Mouse (Mus musculus): ENCODE measurements around the gene Spesp1.

The Spesp1 gene

DNA sequence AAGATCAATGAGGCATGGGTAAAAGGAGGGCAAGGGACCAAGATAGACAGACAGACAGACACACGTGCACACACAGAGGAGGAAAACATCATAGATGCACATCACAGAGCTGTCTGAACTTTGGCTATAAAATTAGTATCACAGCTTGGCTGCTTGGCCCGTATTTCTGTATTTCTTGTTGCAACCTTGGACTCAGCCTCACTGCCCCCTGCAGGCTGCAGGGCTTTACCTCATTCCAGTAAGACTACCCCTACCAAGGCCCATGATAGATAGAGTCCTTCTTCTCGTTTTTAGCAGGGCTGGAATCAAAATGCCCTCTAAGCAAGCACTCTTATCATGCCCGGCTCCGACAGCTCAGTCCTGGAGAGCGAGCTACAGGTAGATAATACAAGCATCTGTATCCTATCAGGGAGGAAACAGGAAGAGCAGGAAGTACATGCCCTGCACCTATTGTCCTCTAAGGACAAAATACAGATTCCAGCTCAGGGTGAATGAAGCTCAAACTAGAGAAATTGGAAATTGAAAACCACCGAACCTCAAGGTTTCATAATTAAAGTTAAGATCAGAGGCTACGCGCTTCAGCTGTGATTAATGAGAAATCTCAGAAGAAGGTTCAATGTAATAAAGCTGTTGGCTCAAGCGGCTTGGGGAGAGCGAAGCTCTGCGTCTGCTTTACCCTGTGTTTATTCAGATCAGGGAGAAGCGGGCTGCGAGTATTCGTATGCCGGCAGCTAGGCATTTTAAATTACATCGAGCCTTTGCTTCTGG, 36.2 kb downstream of the Spesp1 start:
- DNase-seq, result peak; percentile 60 to 68

DNA sequence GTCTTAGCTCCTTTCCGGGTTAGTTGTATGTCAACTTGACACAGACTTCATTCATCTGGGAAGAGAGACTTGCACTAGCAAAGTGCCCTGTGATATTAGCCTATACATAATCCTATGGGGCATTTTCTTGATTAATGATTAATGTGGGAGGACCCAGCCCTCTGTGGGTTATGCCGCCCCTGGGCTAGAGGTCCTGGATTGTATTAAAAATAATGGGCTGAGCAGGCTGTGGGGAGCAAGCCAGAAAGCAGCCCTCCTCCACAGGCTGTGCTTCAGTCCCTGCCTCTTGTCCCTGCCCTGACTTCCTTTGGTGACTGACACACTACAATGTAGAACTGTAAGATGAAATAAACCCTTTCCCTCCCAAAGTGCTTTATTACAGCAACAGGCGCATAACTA, 37.4 kb downstream of the Spesp1 start:
- DNase-seq, result no peak

DNA sequence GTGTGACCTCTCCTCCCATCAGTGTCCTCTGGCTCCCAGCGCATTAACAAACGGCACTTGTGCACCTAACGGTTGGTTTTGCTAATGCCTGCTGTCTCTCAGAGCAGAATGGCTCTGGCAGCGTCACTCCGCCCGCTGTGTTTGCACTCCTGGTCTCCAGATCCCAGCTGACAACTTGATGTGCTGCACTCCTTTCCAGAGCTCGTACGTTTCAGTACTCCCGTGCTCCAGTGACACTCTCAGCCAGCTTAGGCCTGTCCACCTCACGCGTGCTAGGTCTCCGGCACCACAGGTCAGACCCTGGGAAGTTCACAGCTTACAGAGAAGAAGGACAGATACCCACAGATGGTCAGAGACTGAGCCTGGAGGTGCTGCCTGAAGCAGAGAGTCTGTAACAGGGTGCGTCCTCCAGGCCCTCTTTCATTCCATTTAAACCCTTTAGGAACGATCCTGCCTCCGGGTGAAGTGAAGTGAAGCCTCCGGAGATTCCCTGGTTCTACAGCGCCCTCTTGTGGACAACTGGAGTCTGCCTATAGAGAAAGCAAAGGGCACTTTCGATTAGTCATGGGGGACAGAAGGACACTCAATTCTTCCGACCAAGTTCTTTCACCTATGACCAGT, 37.9 kb downstream of the Spesp1 start:
- peak; percentile 87 to 90 for DNase-seq

DNA sequence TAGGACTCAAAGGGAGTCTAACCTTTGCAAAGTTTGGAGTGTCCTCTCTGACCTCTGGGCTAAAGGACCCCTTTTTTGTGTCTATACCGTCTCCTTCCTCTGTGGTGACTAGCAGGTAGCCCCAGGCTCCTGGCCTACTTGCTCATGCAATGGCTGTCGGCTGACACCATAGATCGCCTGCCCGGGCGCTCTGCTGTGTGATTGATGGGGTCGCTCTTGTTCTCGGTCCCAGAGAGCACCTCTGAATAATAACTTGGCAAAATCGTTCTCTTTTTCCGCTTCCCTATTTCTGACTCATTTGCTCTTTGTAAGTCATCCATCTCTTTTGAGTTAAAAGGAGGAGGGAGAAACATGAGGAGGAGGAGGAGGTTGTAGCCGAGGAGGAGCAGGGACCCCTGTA, 42.0 kb downstream of the Spesp1 start:
- no peak for DNase-seq

DNA sequence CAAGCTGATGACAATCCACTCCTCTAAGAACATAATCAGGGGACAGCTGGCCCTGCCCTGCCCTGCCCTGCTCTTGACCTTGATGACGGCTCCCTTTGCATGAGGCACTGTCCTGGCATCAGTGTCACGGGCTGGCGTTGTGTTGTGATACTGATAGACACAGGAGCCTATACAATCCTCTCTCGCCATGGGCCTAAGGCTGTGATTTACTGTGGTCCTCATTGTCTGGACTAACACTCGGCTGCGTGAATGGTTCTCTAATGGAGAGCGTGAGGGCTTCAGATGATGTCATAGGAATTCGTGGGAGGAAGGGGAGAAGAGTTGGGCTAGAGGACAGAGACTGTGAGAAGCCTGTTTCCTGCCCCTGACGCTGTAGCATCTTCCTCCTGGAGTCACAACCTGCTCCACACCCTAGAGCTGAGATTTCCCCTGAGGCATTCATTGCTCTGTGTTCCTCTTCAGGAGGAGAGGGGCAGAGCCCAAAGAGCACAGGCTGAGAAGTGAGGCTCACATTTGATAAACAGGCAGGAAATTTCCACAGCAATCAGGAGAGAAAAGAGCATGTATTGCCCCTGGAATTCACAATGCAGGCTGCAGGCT, 44.5 kb downstream of the Spesp1 start:
- DNase-seq, result no peak

DNA sequence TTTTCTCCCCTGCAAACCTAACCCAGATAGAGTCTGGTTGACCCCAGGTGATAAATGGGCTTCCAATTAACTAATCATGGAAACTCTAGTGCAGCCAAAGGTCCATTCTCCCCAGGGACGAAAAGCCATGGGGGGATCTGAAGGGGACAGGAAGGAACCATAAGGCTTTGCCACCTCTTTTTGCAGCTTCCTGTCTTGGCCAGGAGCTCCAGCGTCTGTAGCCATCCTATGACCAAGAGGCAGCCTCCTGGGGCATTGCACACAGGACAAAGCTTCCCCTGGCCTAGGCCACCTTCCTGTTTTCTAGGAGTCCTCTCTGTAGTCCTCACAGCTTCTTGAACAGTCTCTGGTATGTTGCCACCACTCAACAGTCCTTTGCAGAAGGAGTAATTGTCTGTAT, 46.5 kb downstream of the Spesp1 start:
- no peak for DNase-seq

DNA sequence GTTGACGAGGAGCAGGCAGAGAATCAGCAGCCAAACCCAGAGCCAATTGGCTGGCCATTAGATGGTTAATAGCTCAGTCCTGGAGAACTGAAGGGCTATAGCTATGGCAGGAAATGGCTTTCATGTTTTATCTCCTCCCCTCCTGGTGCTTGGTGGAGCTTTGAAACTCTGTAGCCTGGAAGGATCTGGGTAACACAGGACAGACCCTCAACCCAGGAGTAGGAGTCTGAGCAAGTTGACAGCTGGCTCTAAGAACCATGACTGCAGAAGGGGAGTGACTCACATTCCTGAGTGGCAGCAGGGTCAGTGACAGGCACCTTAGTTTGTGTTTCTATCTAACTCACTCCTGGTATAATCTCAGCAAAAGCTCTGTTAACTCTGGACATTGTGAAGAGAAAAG, 49.4 kb downstream of the Spesp1 start:
- no peak for DNase-seq

DNA sequence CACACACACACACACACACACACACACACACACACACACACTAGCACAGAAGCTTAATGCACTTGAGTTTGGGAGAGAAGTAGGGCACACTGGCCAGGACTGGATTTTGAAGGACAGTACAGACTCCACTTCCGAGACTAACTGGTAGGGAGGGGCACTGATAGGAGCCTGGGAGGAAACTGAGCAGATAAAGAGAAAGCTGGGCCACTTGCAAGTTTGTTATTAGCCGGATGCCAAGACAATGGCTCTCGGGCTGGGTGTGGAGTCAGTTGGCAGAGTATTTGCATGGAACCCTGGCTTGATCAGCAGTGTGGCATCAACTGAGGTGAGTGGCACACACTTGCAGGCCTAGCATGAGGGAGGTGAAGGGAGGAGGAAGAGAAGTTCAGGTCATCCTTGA, 51.0 kb downstream of the Spesp1 start:
- DNase-seq, result no peak

DNA sequence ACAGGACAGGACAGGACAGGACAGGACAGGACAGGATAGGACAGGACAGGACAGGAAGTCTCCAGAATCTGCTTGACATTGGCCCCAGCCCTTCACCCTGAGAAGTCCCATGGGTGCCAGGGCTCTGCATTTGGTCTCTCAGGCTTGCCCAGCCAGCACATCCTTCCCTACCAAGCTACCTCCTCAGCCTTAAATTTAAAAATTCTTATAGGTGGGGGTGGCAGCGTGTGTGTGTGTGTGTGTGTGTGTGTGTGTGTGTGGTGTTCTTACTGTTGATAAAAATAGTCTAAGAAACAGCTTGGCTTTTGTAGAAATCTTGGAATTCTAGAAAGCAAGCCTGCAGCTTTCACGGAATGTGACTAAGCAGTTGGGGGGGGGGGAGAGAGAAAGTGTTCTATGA, 52.0 kb downstream of the Spesp1 start:
- DNase-seq, result no peak

DNA sequence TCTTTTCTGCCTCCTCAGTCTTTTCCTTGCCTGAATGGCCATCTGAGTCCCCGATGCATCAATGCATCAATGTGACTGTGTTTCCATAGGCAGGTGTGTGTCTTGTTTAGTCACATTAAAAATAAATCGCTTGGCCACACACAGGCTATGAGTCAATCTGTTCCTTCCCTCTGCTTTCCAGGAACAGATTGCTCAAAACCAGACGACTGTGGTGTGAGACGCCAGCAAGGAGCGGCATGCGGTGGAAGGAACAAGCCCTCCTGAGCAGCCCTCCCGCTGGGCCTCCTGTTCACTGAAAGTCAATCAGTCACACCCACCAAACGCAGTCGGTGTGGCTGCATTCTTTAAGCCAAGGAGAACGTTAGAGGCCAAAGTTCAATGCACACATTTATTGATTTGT, 59.5 kb downstream of the Spesp1 start:
- peak; percentile 18 to 34 for DNase-seq

DNA sequence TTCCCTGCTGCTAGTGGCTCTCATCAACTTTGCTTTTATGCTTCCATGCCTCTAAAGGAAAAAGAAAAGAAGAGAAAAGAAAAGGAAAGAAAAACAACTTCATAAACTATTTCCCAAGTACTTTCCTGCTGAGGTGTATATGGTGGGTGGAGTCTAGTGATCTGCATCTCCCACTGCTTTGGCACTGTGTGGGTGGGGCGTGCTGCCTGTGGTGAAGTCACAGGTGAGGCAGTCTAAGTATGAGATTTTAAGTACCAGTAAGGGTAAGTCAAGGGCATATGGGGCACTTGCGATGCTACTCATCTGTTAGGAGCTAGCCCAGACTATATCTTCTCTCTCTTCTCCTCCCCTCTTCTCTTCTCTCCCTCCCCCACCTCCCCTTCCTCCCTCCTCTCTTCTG, 60.0 kb downstream of the Spesp1 start:
- DNase-seq, result no peak
